Mouse (Mus musculus) lung, adult 2 months (tissue): Measurements from ENCODE around the gene Golph3.

Source experiments
- CTCF ChIP-seq: fragments of 200-500 bp; IDR thresholded peaks from 2 replicates; pipeline ENCODE4 v1.5.1; 2011; ENCODE audit warnings: mild to moderate bottlenecking, low read length, control low read depth; ENCODE audit not compliant: insufficient read depth
- POLR2A ChIP-seq: fragments of 200-500 bp; IDR thresholded peaks from 2 replicates; pipeline ENCODE4 v1.6.1; 2011; ENCODE audit warnings: low read depth, mild to moderate bottlenecking, control low read depth, low read length, borderline replicate concordance; ENCODE audit errors: extremely low read depth

GRCm38 (mm10) chr15:12368850-12369249, 47.6 kb downstream of the Golph3 start:
- no peak for TF ChIP-seq CTCF
- no peak for TF ChIP-seq POLR2A
